Mouse (Mus musculus) embryo, embryonic 11 days (tissue): ENCODE measurements around the gene Mgat1.
A peak's percentile ranks its signal among the peaks of the same experiment; 100 is the strongest.
"Not testable (repeated sequence)": the region's sequence is repeated elsewhere in the genome, so short reads cannot be mapped to it uniquely, and the experiment has no call there.

ENCODE experiments used
- DNase-seq: peaks from one replicate; pipeline ENCODE4 v3.0.0-alpha.2; 2015

Gene Mgat1

GRCm38 (mm10) chr11:49243727-49244594 lies at the start of gene Mgat1:
TSS of gene Mgat1 (plus strand) at chr11:49244191.
- DNase-seq = peak; percentile 98

DNA sequence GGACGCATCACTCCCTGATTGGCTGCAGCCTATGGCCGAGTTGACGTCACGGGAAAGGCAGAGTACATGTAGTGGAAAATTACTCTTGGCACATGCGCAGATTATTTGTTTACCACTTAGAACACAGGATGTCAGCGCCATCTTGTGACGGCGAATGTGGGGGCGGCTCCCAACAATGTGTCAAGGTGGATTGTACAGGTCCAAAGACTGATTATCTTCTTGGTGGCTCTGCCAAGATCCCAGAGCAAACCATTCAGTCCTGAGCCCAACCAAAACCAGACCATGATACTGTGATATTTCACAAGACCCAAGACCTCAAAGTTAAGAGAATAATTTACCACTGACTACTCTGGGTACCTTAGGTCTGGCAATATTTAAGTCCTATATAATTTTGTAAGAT lies 49.2 kb upstream of the Mgat1 start:
- DNase-seq = not testable (repeated sequence)

DNA sequence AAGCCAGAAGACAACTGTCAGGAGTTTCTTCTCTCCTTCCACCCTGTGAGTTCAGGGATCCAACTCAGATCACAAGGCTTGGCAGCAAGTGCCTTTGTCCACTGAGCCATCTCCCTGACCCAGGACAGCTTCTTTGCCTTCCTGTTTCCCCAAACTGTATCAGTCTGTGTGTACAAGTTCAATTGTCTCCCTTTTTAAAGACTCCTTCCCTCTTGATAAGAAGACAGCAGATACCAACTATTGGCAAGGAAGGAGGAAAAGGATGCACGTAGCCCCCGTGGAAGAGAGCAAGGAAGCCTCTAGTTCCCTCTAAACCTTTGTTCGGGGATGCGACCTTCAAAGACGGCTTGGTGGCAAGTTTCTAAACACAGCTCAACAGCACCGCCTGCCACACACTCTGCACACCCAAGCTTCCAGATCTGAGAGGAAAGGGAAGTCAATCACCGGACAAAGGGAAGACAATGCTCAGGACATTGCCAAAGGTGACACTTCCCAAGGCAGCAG lies 48.1 kb upstream of the Mgat1 start:
- no peak for DNase-seq

DNA sequence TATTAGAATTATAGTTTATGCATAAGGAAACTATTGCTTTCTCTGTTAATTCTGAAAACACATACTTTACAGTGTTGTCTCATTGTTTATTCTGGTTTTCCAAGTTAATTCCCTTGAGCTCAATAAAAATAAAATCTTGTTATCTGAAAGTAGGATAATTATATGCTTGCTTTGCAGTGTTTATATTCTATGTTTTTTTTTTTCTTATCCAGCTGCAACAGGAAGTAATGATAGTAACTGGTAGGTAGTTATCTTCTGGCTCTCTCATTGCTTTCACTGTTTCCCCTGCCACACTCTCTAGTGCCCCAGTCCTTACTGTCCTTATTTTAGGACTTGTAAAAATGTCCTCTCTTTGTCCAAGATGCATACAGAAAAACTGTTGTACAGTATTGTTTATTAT lies 43.3 kb upstream of the Mgat1 start:
- no peak for DNase-seq

DNA sequence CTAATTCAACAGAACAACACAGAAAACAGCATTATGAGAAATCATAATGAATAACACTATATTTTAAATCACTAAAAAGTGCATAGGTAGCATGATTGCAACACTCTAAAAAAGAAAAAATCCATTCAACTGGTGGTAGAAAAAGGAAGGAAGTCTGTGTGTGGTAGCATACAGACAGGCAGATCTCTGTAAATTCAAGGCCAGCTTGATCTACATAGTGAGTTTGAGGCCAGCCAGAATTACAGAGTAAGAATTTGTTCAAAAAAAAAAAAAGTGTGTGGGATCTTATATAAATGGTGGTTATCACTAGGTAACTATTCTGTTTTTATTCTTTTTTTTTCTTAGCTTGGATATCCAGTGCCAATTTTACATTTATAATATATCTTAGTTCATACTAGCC lies 42.8 kb upstream of the Mgat1 start:
- no peak for DNase-seq

GRCm38 (mm10) chr11:49202071-49202470 lies 41.9 kb upstream of the Mgat1 start:
- DNase-seq = no peak

DNA sequence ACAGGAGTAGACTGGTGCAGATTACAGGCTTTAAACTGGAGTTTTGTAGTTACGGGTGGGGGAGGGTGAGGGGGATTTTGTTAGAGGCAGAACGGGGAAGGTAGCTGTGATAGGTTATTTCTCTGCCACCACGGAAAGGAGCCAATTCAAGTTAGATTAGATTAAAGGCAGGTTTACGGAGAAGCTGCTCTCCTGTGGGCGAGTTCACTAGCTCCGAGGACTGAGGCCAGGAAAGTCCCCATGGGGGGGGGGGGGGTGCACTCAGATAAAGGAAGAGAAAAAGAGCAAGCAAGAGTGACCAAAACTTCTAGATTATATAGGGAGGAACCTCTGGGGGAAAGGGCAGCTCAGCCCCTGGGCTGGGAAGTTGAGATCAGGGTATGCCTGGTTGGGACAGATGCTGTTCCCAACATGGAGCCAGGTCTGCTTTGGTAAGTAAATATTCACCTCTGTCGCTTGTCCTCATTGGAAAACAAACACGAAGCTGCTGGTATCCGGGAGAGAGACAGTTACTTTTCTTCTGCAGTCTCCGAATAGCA lies 41.4 kb upstream of the Mgat1 start:
- DNase-seq = peak; percentile 24

DNA sequence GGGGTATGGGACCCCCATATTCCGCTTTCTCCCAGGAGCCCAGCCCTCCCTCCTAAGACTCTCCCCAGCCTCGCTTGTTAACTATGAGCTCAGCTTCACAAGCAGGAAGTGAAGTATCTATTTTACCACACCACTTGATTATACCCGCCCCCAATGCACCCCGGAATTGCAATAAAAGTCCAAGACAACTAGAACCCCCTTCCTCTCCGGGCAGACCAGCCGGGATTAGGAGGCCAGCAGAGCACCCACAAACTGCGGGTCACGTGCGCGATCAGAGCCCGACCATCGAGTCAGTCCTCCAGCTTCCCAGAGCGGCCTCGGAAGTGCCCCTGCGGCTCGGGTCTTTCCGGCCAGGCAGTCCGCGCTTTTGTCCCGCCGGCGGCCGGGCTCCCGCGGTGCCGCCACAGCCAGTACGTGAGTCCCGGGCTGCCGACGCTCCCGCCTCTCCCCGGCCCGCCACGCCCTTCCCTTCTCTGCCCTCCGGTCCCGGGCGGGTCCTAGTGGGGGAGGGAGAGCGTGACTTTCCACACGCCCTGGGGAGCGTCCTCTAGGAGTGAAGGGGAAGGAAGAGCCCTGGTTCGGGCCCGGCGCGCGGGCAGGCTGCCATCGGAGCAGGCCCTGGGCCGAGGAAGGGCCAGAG lies 40.7 kb upstream of the Mgat1 start, which contains the start of gene Zfp62:
Gene Zfp62 (plus strand): TSS at position 164 of the 640 bp plus-strand sequence.
- DNase-seq = peak; percentile 95

GRCm38 (mm10) chr11:49203771-49204497 lies 40.1 kb upstream of the Mgat1 start:
- DNase-seq = peak; percentile 68

- DNase-seq = no peak
Observed at GRCm38 (mm10) chr11:49205080-49205590, 38.9 kb upstream of the Mgat1 start.

GRCm38 (mm10) chr11:49207495-49207894 lies 36.5 kb upstream of the Mgat1 start:
- no peak for DNase-seq

GRCm38 (mm10) chr11:49212577-49212976 lies 31.4 kb upstream of the Mgat1 start:
- DNase-seq = no peak

GRCm38 (mm10) chr11:49213505-49213904 lies 30.5 kb upstream of the Mgat1 start:
- DNase-seq = no peak

- DNase-seq = no peak
Observed at GRCm38 (mm10) chr11:49219271-49219670, 24.7 kb upstream of the Mgat1 start.

DNA sequence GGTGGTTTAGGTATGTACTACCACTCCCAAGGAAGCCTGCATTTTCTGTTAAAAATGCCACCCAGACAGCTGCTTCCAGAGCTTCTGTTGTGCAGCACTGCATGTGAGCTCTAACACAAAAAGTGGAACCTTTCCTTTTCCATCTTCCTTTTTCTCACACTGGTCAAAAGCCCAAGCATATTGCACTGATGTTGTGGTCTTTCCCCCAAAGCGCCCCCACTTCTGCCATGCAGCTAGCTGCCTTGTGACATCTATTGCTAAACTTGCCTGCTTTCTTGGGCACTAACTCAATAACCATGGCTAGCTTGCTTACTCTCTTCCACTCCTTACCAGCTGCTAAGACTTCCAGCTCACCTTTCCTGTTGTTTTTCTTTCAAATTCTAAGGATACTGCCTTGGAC lies 19.5 kb upstream of the Mgat1 start:
- no peak for DNase-seq

DNA sequence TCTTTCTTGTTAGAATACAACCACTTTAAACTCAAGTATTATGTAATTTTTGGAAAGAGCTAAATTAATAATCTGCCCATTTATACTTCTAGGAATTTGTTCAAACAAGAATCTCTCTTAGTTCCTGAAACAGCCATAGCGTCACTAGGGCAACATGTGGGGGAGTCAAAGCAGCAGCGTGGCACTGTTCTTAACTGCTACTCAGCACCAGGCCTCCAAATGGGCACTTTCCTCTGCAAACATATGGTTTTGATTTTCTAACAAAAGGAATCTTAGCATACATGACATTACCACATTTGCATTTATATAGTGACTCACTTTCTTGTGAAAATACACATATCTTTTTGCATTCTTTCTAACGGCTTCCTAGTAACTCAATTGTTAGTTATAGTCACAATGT lies 11.2 kb upstream of the Mgat1 start:
- no peak for DNase-seq

GRCm38 (mm10) chr11:49235459-49236207 lies 8.4 kb upstream of the Mgat1 start:
- DNase-seq = no peak

- no peak for DNase-seq
Observed at GRCm38 (mm10) chr11:49236891-49237290, 7.1 kb upstream of the Mgat1 start.

GRCm38 (mm10) chr11:49237532-49237931 lies 6.5 kb upstream of the Mgat1 start:
- no peak for DNase-seq

DNA sequence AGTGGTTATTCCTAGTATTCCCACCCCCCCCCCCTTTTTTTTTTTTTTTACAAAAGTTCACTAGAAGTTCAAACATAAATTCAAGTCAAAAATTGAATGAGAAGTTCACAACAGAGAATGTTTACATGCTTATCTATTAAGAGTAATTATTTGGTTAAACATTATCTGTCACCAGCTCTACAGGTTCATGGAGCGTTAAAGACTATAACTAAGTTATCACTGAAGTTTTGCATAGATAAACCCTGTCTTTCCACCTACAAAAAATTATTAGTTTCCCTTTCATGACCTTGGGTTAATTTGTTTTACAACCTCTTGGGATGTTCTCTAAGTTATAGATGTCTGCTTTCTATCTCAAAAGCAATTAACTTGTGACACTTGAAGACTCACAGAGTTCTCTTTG lies 3.7 kb upstream of the Mgat1 start:
- no peak for DNase-seq

GRCm38 (mm10) chr11:49240874-49241273 lies 3.1 kb upstream of the Mgat1 start:
- DNase-seq = no peak

DNA sequence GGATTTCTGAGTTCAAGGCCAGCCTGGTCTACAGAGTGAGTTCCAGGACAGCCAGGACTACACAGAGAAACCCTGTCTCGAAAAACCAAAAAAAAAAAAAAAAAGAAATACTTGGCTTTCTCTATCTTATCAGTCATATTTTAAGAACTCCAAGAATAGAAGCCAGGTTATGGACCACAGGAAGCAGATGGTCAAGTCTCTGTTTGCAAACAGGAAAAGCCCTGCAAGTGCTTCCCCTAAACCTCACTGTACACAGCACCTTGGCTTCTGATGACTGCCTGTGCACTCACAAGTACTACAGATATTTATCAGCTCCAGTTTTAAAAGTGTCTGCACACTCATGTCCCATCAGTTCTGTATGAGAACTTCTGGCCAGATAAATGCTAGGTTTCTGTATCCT lies 2.5 kb upstream of the Mgat1 start:
- no peak for DNase-seq
